Mouse (Mus musculus): ENCODE measurements around the gene Tmem136. TPM values are rescaled to one million over a fixed set of nuclear protein-coding genes. Genes with fewer than 3 reads are reported as not detected.
A peak's percentile ranks its signal among the peaks of the same experiment; 100 is the strongest.

Tmem136 gene
- total and polyA plus RNA-seq, 3 experiments: 0.62 to 2.0 TPM; not detected in 1

DNA sequence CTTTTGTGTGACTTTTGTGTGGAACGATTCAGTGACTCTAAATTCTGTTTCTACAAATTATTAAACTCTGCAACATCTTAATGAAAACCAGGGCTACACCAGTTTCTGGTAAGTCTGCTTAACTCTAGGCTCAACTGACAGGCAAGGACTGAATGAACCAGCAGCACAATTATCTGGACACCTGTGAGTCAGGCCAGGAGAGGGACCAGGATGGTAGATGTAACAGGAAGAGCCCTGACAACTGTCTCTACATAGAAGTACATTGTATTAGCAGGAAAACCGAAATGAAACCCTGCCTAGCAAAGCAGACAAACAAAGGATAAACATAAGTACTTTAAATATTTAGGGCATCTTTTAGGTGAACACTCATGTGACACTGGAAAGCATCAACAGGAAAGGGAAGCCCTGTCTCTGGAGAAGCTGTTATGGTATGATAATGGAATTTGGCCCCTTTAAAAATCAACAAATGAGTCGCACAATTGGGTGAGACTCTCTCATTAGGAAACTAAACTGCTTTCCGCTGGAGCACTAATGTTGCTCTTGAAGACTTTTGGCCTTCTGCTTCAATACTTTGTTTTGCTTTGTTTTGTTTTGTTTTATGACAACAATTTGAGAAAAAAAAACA lies 12.6 kb downstream of the Tmem136 start:
- H3K79me2 ChIP-seq (ENCODE audit: control insufficient read depth, insufficient read depth, low read length, poor library complexity): peaks cover 38% of the 10 kb centered on the region
- peaks cover 11 to 24% of the 10 kb centered on the region in 2 experiments for H3K4me1 ChIP-seq (ENCODE audit: control insufficient read depth in 1 of 2, insufficient read depth in 2 of 2, low read length in 2 of 2)
- H3K27ac ChIP-seq (ENCODE audit: control insufficient read depth, low read depth, low read length): peak overlapping the region; percentile 58
- peak; percentile 53; the same call in 1 of the 2 replicates for TF ChIP-seq USF1 (IDR thresholded peaks at IDR 0.05; ENCODE audit: low read depth, low read length)
- peak; percentile 37; the same call in 1 of the 2 replicates for TF ChIP-seq BHLHE40 (IDR thresholded peaks at IDR 0.05; ENCODE audit: borderline replicate concordance, low read depth, low read length)
- no peak for TF ChIP-seq ZC3H11A (IDR thresholded peaks at IDR 0.05; ENCODE audit: low read depth, low read length)
- peak; percentile 47; the same call in 1 of the 2 replicates for TF ChIP-seq GATA1 (IDR thresholded peaks at IDR 0.05; ENCODE audit: low read depth, low read length)
- TF ChIP-seq RCOR1 (IDR thresholded peaks at IDR 0.05; ENCODE audit: low read depth, low read length): 0 out of 2 replicates have a peak, but pooled peaks have one; percentile 7
- TF ChIP-seq ZMIZ1 (IDR thresholded peaks at IDR 0.05; ENCODE audit: low read depth, low read length): no peak
- no peak for TF ChIP-seq JUND (IDR thresholded peaks at IDR 0.05; ENCODE audit: low read depth, low read length)
- no peak for TF ChIP-seq MYC (IDR thresholded peaks at IDR 0.05; ENCODE audit: low read depth, low read length)
- TF ChIP-seq POLR2AphosphoS5 (IDR thresholded peaks at IDR 0.05; ENCODE audit: borderline replicate concordance, low read depth, low read length): no peak
- 0 out of 2 replicates have a peak, but pooled peaks have one; percentile 86 for TF ChIP-seq CHD1 (IDR thresholded peaks at IDR 0.05; ENCODE audit: low read depth, low read length)
- peak; percentile 62 for TF ChIP-seq SIN3A (IDR thresholded peaks at IDR 0.05; ENCODE audit: low read length)
- no peak for TF ChIP-seq TBP (IDR thresholded peaks at IDR 0.05; ENCODE audit: low read depth, low read length)
- no peak for TF ChIP-seq MAZ (IDR thresholded peaks at IDR 0.05; ENCODE audit: low read depth, low read length)
- TF ChIP-seq ETS1 (IDR thresholded peaks at IDR 0.05; ENCODE audit: low read depth, low read length): peak; percentile 66
- peak; percentile 53 for TF ChIP-seq MXI1 (IDR thresholded peaks at IDR 0.05; ENCODE audit: low read depth, low read length)
- TF ChIP-seq EP300 (IDR thresholded peaks at IDR 0.05; ENCODE audit: low read depth in 1 of 2, low read length in 2 of 2): peak; percentile 55 to 73; a peak in 3 of 4 replicates
- no peak for TF ChIP-seq SMC3 (IDR thresholded peaks at IDR 0.05; ENCODE audit: low read depth, low read length)
- no peak for TF ChIP-seq NELFE (IDR thresholded peaks at IDR 0.05; ENCODE audit: low read depth, low read length)
- TF ChIP-seq TCF12 (IDR thresholded peaks at IDR 0.05; ENCODE audit: low read depth, low read length): peak; percentile 54; the same call in 1 of the 2 replicates
- no peak for TF ChIP-seq MEF2A (IDR thresholded peaks at IDR 0.05; ENCODE audit: extremely low read depth, insufficient replicate concordance, low read depth, low read length, poor library complexity, severe bottlenecking)
- TF ChIP-seq TAL1 (IDR thresholded peaks at IDR 0.05; ENCODE audit: low read length): peak; percentile 83
- TF ChIP-seq HCFC1 (IDR thresholded peaks at IDR 0.05; ENCODE audit: low read depth, low read length): no peak
- no peaks in the 10 kb centered on the region for H3K9me3 ChIP-seq (replicated peaks; ENCODE audit: insufficient read depth, low read length)
- peak overlapping the region; percentile 92 for H3K9ac ChIP-seq (ENCODE audit: control insufficient read depth, low read depth, low read length, poor library complexity, severe bottlenecking)
- peak overlapping the region; percentile 44 to 82 for H3K4me3 ChIP-seq (ENCODE audit: control insufficient read depth in 1 of 2, insufficient read depth in 1 of 2, low read depth in 2 of 2, low read length in 2 of 2)
- H3K36me3 ChIP-seq (ENCODE audit: control insufficient read depth in 1 of 2, insufficient read depth in 2 of 2, low read length in 2 of 2): peaks cover 0 to 41% of the 10 kb centered on the region in 2 experiments; a peak in 2 of 4 replicates
- H3K27me3 ChIP-seq (ENCODE audit: control insufficient read depth in 1 of 2, insufficient read depth in 2 of 2, low read length in 2 of 2): no peaks in the 10 kb centered on the region
- DNase-seq (ENCODE audit: low read depth, low spot score): peak; percentile 72
